Mouse (Mus musculus): ENCODE results near the gene Myo16. TPM values are rescaled to one million over a fixed set of nuclear protein-coding genes. Genes with fewer than 3 reads are reported as not detected.

Gene Myo16
- polyA plus RNA-seq, 1 experiment from 2014 or later = 2.3 TPM

DNA sequence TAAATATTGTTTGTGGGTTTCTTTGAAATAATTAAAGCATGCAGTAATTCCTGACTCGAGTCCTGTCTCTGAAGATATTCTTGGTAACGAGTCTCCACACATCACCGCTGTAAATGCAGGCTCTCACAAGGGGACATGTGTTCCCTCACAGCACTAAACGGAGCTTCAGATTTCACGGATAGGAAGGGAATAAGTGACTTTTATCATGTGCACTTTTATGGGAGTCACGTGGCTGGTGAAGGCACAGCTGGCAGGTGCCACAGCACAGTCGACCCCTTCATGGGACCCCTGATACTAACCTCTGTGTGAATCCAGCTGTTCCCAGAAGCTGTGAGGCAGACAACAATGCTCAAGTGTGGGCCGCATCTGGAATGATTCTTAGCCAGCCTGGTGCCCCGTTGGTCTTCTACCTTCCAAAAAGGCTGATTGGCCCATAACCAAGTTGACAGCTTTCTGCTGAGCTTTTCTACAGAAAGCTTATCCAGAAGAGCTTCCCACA lies 304.5 kb downstream of the Myo16 start:
- H3K9me3 ChIP-seq = no peaks in the 10 kb centered on the region
- no peak overlapping the region for H3K27ac ChIP-seq
- no peaks in the 10 kb centered on the region for H3K4me1 ChIP-seq
- no peak overlapping the region for H3K9ac ChIP-seq
- ATAC-seq (ENCODE audit: insufficient read depth, low FRiP score, low read depth) = no peak
- no peaks in the 10 kb centered on the region for H3K36me3 ChIP-seq
- WGBS = 70% methylated on average over 9 of the region's 9 CpGs
- H3K27me3 ChIP-seq (replicated peaks) = no peaks in the 10 kb centered on the region
- no peak overlapping the region for H3K4me3 ChIP-seq (replicated peaks)
- H3K4me2 ChIP-seq = no peak overlapping the region

DNA sequence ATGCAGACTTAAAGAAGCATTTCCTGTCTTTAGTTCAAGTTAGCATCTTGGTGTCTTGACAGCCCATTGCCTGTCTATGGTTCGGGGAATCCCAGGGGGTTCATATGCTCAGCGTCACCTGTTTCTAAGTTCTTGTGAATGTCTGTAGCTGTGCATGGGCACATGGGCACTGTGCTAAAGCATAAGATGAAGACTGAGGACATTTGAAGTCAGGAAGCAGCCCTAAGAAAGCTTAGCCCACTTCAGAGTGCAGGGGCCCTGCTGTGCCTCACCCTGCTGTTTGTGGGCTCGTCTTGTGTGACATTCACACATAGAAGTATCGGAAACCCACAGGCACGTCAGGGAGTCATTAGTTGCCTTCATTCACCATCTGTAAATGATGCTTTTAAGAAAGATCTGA lies 308.6 kb downstream of the Myo16 start:
- Histone ChIP-seq H3K27me3 (replicated peaks) (no peaks in the 10 kb centered on the region), H3K9me3 (no peaks in the 10 kb centered on the region), H3K4me3 (replicated peaks) (no peak overlapping the region), H3K4me1 (0 out of 2 replicates have a peak, but pooled peaks cover 2% of the 10 kb centered on the region), H3K9ac (no peak overlapping the region), H3K27ac (no peak overlapping the region), H3K36me3 (no peaks in the 10 kb centered on the region), H3K4me2 (no peak overlapping the region)
- no peak for ATAC-seq (ENCODE audit: insufficient read depth, low FRiP score, low read depth)
- WGBS = 71% methylated on average over 5 of the region's 5 CpGs

DNA sequence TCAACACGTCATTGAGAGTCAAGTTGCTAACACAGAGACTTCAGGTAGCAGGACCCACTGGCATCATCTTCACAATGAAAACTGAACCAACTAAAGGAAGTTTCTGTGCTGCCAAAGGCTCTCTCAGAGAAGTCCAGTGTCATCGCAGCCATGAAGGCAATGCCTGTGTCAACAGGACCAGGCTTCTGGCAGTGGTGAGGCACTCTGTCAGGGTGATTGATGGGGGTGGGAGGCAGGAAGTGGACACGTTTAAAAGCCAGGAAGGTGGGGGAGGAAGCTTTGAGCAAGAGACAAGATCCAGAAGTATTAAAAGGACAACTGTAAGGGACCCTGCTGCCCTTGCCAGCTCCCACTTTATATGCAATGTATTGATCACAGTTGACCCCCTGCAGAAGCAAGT lies 314.8 kb downstream of the Myo16 start:
- Histone ChIP-seq H3K4me3 (replicated peaks) (no peak overlapping the region), H3K4me2 (no peak overlapping the region), H3K36me3 (no peaks in the 10 kb centered on the region), H3K9me3 (no peaks in the 10 kb centered on the region), H3K4me1 (peaks cover 6% of the 10 kb centered on the region; the same call in 1 of the 2 replicates), H3K27me3 (replicated peaks) (no peaks in the 10 kb centered on the region), H3K27ac (no peak overlapping the region), H3K9ac (no peak overlapping the region)
- ATAC-seq (ENCODE audit: insufficient read depth, low FRiP score, low read depth) = no peak
- WGBS = 26% methylated on average over 3 of the region's 3 CpGs

DNA sequence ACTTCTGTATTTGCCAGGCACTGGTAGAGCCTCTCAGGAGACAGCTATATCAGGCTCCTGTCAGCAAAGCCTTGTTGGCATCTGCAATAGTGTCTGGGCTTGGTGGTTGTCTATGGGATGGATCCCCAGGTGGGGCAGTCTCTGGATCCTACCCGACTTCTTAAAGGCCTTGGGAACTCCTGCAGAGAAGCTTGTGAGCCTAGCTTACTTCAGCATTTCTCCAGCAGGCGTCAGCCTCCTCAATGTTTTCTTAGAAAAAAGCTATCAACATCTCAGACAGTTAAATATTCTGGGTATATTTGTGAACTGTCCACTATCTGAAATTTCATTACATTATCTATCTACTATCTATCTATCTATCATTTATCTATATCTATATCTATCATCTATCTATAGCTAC lies 315.9 kb downstream of the Myo16 start:
- H3K4me1 ChIP-seq = peaks cover 6% of the 10 kb centered on the region; the same call in 1 of the 2 replicates
- no peaks in the 10 kb centered on the region for H3K9me3 ChIP-seq
- H3K36me3 ChIP-seq = no peaks in the 10 kb centered on the region
- no peaks in the 10 kb centered on the region for H3K27me3 ChIP-seq (replicated peaks)
- no peak overlapping the region for H3K27ac ChIP-seq
- no peak overlapping the region for H3K9ac ChIP-seq
- H3K4me2 ChIP-seq = no peak overlapping the region
- no peak for ATAC-seq (ENCODE audit: insufficient read depth, low FRiP score, low read depth)
- WGBS = 58% methylated on average over 2 of the region's 2 CpGs
- no peak overlapping the region for H3K4me3 ChIP-seq (replicated peaks)

DNA sequence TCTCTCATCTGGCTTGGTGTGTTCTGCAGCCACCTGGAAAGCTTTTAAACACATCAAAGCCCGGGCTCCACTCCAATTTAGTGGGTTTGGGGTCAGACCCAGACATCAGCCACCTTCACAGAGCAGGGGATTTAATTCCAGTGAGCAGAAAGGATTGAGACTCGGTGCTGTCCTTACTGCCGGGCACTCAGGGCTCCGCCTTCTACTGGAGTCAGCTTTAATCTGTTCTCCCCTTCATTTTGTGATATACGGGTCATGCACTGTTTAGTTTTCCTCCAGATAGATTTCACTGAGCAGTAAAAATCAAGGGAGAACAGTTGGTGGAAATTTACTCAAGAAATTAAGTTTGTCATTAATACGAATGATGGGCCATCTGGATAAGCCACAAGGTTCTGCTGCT lies 316.6 kb downstream of the Myo16 start:
- no peak for ATAC-seq (ENCODE audit: insufficient read depth, low FRiP score, low read depth)
- no peak overlapping the region for H3K27ac ChIP-seq
- H3K9ac ChIP-seq = no peak overlapping the region
- no peaks in the 10 kb centered on the region for H3K27me3 ChIP-seq (replicated peaks)
- H3K4me2 ChIP-seq = no peak overlapping the region
- no peaks in the 10 kb centered on the region for H3K36me3 ChIP-seq
- H3K4me3 ChIP-seq (replicated peaks) = no peak overlapping the region
- no peaks in the 10 kb centered on the region for H3K9me3 ChIP-seq
- 31% methylated on average over 6 of the region's 6 CpGs for WGBS
- peaks cover 6% of the 10 kb centered on the region; the same call in 1 of the 2 replicates for H3K4me1 ChIP-seq

DNA sequence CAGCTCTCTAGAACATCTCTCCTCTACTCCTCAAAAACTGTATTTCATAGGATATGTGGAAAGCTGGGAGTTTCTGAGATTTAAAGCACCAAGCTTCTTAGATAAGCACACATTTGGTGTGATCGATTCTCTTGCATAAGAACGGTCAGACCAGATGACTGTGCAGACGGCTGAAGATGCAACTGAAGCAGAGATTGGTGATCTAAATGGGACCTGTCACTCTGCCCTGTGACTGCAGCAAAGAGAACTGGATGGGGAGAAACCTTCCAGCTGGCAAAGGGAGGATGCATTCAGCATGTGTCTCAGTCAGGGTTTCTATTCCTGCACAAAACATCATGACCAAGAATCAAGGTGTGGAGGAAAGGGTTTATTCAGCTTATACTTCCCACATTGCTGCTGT lies 318.7 kb downstream of the Myo16 start:
- 67% methylated on average over 3 of the region's 3 CpGs for WGBS
- ATAC-seq (ENCODE audit: insufficient read depth, low FRiP score, low read depth) = no peak
- no peak overlapping the region for H3K27ac ChIP-seq
- no peak overlapping the region for H3K9ac ChIP-seq
- H3K9me3 ChIP-seq = no peaks in the 10 kb centered on the region
- H3K36me3 ChIP-seq = no peaks in the 10 kb centered on the region
- H3K4me1 ChIP-seq = peaks cover 4% of the 10 kb centered on the region; the same call in 1 of the 2 replicates
- H3K4me3 ChIP-seq (replicated peaks) = no peak overlapping the region
- H3K4me2 ChIP-seq = no peak overlapping the region
- no peaks in the 10 kb centered on the region for H3K27me3 ChIP-seq (replicated peaks)

DNA sequence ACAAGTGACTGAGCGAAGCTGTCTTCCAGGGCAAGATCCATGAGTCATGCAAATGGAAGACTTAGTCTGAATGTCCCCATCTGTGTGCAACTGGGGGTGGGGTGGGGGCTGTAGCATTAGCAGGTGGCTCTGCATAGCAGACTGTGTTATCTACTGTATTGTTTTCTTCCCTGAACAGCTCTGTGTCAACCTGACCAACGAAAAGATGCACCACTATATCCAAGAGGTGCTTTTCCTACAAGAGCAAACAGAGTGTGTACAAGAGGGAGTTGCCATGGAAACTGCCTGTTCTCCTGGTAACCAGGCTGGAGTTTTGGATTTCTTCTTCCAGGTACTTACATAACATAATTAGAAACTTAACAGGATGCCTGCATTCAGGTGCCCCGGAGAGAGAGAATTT lies 320.7 kb downstream of the Myo16 start:
- Histone ChIP-seq H3K36me3 (no peaks in the 10 kb centered on the region), H3K27ac (no peak overlapping the region), H3K4me3 (replicated peaks) (no peak overlapping the region), H3K9me3 (no peaks in the 10 kb centered on the region), H3K4me1 (peaks cover 4% of the 10 kb centered on the region; the same call in 1 of the 2 replicates), H3K4me2 (no peak overlapping the region), H3K9ac (no peak overlapping the region), H3K27me3 (replicated peaks) (no peaks in the 10 kb centered on the region)
- 64% methylated on average over 3 of the region's 3 CpGs for WGBS
- no peak for ATAC-seq (ENCODE audit: insufficient read depth, low FRiP score, low read depth)

DNA sequence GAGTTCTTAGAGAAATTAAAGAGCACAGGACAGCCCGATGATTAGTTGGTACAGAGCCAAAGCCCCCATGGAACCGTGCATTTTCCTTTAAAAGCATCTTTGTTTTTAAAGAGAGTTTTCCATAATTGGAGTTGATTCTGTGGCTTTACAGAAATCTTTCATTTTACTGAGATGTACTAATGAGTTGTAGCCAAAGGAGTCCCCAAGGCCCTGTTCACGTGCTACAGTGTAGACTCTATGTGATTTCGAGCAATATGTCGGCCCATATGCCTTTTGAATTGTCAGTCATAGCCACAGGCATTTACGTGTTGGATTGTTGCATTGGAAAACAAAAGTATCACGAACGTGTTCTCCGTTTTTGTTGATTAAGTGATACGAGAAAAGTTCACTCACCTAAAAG lies 325.3 kb downstream of the Myo16 start:
- no peak overlapping the region for H3K4me2 ChIP-seq
- no peak for ATAC-seq (ENCODE audit: insufficient read depth, low FRiP score, low read depth)
- no peaks in the 10 kb centered on the region for H3K36me3 ChIP-seq
- no peaks in the 10 kb centered on the region for H3K27me3 ChIP-seq (replicated peaks)
- WGBS = 87% methylated on average over 10 of the region's 10 CpGs
- H3K4me1 ChIP-seq = no peaks in the 10 kb centered on the region
- no peak overlapping the region for H3K27ac ChIP-seq
- H3K4me3 ChIP-seq (replicated peaks) = no peak overlapping the region
- H3K9me3 ChIP-seq = no peaks in the 10 kb centered on the region
- no peak overlapping the region for H3K9ac ChIP-seq

DNA sequence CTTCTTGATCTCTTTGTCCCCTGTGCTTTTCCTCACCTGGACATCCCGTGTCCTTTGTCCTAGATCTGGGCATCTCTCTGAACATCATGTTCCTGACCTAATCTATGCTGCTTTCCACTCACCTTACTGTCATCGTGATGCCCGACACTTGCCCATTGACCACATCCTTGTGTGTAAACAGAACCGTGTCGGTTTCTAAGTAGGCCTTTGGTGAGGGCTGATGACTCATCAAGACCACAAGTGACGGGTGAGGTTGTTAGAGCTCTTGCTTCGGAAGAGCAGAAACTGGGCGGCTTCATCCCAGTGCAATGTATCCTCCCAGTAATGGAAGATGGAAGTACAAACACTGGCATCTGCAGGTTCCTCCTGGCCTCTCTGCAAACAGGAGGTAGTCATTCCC lies 327.1 kb downstream of the Myo16 start:
- Histone ChIP-seq H3K9me3 (no peaks in the 10 kb centered on the region), H3K27me3 (replicated peaks) (no peaks in the 10 kb centered on the region), H3K4me2 (no peak overlapping the region), H3K9ac (no peak overlapping the region), H3K4me3 (replicated peaks) (no peak overlapping the region), H3K4me1 (no peaks in the 10 kb centered on the region), H3K27ac (no peak overlapping the region), H3K36me3 (no peaks in the 10 kb centered on the region)
- 74% methylated on average over 8 of the region's 8 CpGs for WGBS
- ATAC-seq (ENCODE audit: insufficient read depth, low FRiP score, low read depth) = no peak

DNA sequence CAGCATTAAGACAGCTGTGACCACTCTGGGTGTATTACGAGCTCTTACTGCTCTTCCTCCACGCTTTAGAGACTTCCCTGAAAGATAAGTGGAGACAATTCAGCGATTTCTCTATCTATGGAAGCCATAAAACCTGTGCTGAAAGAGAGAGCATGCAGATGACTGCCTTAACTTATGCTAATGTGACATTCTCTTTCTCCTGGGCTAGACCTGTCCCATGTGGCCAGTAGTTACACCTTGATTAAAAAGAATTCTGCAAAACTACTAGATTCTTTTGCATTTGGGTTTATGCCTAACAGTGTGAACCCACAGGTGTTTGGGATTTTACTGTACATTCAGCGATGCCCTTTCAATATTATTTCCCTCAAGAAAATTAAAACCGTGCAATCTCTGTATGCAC lies 328.4 kb downstream of the Myo16 start:
- WGBS = 73% methylated on average over 5 of the region's 5 CpGs
- no peaks in the 10 kb centered on the region for H3K9me3 ChIP-seq

DNA sequence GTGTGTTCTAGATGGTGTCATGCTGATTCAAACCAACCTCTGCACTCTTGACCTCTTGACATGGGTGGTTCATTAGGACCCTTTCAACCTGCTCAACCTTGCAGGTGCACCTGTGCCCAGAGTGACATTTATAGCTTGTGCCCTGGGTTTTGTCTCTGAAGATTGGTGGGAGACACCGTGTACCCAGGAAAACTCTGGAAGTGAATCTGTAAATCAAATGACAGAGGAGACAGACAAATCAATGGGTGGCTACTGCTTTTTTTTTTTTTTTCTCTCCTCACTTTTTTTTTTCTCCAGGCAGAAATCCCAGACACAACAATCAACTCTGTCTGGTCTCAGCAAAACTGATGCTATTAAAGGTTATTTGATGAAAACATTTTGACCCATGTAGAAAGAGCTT lies 329.2 kb downstream of the Myo16 start:
- 48% methylated on average over 1 of the region's 1 CpGs for WGBS
- Histone ChIP-seq H3K27ac (no peak overlapping the region), H3K36me3 (no peaks in the 10 kb centered on the region), H3K4me2 (no peak overlapping the region), H3K4me1 (no peaks in the 10 kb centered on the region), H3K9ac (no peak overlapping the region), H3K9me3 (no peaks in the 10 kb centered on the region), H3K27me3 (replicated peaks) (no peaks in the 10 kb centered on the region), H3K4me3 (replicated peaks) (no peak overlapping the region)
- no peak for ATAC-seq (ENCODE audit: insufficient read depth, low FRiP score, low read depth)

More for the DNA sequence above, 328.4 kb downstream of the Myo16 start:
- H3K4me3 ChIP-seq (replicated peaks) = no peak overlapping the region
- no peaks in the 10 kb centered on the region for H3K36me3 ChIP-seq
- H3K27me3 ChIP-seq (replicated peaks) = no peaks in the 10 kb centered on the region
- no peaks in the 10 kb centered on the region for H3K4me1 ChIP-seq
- H3K27ac ChIP-seq = no peak overlapping the region
- no peak for ATAC-seq (ENCODE audit: insufficient read depth, low FRiP score, low read depth)
- no peak overlapping the region for H3K9ac ChIP-seq
- H3K4me2 ChIP-seq = no peak overlapping the region

DNA sequence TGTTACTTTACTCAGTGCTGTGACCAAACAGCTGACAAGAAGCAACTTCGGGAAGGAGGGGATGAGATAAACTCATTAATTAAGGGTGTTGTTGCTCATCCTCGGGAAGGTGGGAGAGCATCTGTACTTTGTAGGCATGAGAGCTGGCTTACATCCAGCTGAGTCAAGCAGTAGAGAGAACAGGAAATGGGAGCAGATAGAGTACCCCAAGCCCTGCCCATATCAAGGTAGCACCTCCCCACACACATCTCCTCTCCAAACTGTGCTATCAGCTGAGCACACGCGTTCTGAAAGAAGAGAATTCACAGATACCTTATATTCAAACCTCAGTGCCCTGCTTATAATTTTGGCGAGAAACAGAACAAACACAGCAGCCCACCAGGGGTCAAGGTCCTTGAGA lies 330.1 kb downstream of the Myo16 start:
- Histone ChIP-seq H3K27ac (no peak overlapping the region), H3K27me3 (replicated peaks) (no peaks in the 10 kb centered on the region), H3K9me3 (no peaks in the 10 kb centered on the region), H3K9ac (no peak overlapping the region), H3K4me1 (no peaks in the 10 kb centered on the region), H3K4me2 (no peak overlapping the region), H3K4me3 (replicated peaks) (no peak overlapping the region), H3K36me3 (no peaks in the 10 kb centered on the region)
- 35% methylated on average over 5 of the region's 5 CpGs for WGBS
- no peak for ATAC-seq (ENCODE audit: insufficient read depth, low FRiP score, low read depth)

DNA sequence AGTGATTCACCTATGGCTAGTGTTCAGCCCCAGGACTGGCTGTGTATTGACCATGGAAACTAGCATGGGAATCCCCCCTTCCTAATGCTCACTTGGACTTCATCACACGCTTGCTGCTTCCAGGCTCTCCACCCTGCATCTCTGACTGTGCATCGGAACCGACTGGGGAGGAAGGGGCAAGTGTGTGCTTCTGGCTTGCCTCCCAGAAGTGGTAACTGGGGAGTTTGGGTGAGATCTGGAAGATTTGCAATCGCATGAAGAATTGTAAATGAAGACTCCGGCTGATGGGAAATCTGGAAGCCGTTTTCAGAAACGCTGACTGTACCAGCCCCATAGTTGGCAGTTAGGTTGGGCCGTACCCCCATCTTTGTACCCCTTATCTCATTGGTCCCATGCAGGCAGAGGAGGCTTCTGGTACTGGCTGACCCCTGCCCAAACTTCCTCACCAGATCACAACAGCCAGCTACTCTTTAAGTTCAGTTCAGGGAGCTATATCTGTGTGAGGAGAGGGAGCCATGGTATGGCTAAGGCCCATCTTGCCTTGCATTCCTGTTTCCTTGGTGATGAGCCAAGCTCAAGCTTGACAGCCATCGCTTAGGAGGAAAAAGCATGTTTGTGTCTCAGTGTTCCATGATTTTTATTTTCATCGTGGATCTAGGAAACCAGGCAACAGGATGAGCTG lies 336.2 kb downstream of the Myo16 start:
- Histone ChIP-seq H3K27me3 (replicated peaks) (no peaks in the 10 kb centered on the region), H3K27ac (no peak overlapping the region), H3K4me1 (no peaks in the 10 kb centered on the region), H3K9ac (no peak overlapping the region), H3K36me3 (no peaks in the 10 kb centered on the region), H3K4me2 (no peak overlapping the region), H3K4me3 (replicated peaks) (no peak overlapping the region), H3K9me3 (no peaks in the 10 kb centered on the region)
- WGBS = 82% methylated on average over 10 of the region's 10 CpGs
- ATAC-seq (ENCODE audit: insufficient read depth, low FRiP score, low read depth) = no peak
